Mouse (Mus musculus) heart, postnatal 25 days (tissue): Measurements from ENCODE around the gene Gpi1. TPM values are rescaled to one million over a fixed set of nuclear protein-coding genes. Genes with fewer than 3 reads are reported as not detected.
"Not testable (repeated sequence)": the region's sequence is repeated elsewhere in the genome, so short reads cannot be mapped to it uniquely, and the experiment has no call there.

Experiments
- DNase-seq: peaks from one replicate; pipeline ENCODE4 v3.0.0; 2022; ENCODE audit warnings: low spot score
- intact Hi-C: fragments of 180-260 bp; cut with DNase I; formaldehyde crosslinking; loops from one replicate; pipeline ENCODE4 v1.15.1; 2025
- total RNA-seq, 2 experiments: library from RNA; stranded (reverse); gene quantifications; 2 replicates each; pipeline ENCODE4 v1.2.3; 2021

The Gpi1 gene
- total RNA-seq, 2 experiments from 2014 or later = 547 to 566 TPM

DNA sequence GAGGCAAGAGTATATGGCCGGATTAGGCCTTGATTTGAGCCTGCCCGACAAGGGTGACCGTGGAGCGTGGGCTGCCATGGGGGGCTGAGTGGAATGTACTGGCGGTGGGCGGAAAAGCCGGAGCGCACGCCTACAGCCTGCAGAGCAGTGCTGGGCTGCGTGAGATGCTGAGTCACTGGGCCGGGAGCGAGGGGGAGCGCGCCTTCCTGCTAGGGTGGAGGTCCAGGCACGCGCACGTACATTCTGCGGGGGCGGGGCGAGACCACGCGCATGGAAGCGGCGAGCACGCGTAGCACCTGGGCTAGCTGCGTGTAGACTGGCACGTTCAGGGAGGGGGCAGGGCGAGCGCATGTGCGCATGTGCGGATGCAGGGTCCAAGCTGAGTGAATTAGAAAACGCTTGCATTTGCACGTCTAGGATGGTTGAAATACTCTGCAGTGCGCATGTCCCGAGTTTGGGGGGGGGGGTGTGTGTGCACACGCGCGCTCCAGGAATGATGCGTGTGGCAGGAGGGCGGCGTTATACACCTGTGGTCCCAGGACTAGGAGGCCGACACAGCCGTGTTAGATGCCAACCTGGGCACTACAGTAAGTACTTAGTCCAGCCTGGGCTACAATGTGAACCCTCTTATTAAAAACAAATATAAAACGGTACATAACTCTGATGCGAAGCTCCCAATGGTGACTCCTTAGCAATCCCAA, 3.9 kb upstream of the Gpi1 start:
- DNase-seq = peak; percentile 96
- intact Hi-C loops = loop anchor here (5.0 kb wide), 1 partner anchor 78 kb away; the partner anchor contains the start of gene 4931406P16Rik

DNA sequence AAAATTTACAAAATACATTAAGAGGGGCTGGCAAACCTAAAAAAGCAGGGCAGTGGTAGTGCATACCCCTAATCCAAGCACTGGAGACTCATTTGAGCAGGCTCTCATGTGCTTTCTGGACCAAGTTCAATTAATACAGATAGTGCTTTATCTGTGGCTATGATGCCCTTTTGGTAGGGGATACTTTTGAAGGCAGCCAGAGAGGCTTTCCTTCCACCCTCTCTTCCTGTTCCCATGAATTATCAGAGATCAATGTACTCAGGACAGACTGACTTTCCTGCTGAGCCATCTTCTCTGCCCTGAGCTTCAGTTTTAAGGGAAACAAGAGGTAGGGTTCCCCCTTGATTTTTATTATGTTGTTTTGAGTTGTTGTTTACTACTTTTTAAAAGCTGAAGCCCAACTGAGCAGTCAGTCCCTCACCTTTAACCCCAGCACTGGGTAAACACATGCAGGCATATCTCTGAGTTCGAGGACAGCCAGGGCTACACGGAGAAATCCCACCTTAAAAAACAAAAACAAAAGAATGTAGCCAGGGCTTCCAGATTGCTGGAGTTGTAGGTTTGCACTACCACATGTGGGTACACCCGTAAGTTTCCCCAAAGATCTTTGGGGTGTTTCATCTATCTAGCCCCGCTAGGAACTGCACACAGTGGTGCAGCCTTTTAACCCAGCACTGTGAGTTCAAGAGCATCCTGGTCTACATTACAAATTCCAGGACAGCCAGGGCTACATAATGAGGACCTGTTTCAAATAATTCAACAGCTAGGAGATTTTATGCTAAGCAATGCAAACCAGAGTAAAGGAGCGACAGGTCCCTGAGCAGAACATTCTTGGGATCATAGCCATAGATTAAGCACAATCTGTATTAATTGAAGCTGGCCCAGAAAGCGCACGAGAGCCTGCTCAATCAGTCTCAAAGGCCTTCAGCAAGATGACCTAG, 2.9 kb upstream of the Gpi1 start:
- intact Hi-C loops = loop anchor here (5.0 kb wide), 1 partner anchor 79 kb away; the partner anchor contains the start of gene 4931406P16Rik
- no peak for DNase-seq

DNA sequence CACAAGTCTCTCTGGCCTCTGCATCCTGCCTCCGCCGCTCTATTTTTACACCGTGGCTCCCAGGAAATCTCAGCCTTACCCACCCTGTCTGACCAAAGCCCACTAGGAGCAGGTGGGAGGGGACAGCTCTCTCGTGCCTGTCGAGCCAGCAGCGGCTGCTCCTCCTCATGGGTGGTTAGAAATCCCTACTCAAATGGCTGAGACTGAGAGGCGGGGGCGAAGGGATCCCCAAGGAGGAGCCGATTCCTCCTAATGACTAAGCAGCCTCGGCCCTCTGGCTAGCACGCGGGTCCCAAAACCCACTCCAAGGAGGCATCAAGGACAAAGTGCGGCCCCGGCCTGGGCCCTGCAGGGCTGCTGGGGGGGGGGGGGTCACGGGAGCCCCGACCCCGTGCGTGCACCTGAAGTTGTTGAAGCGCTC, 435 bp downstream of the Gpi1 start:
- peak; percentile 40 for DNase-seq
- intact Hi-C loops = loop anchor here (2.0 to 5.0 kb wide), 2 partner anchors 33 to 83 kb away; partner anchors contain the start of genes 4931406P16Rik and Pdcd2l

DNA sequence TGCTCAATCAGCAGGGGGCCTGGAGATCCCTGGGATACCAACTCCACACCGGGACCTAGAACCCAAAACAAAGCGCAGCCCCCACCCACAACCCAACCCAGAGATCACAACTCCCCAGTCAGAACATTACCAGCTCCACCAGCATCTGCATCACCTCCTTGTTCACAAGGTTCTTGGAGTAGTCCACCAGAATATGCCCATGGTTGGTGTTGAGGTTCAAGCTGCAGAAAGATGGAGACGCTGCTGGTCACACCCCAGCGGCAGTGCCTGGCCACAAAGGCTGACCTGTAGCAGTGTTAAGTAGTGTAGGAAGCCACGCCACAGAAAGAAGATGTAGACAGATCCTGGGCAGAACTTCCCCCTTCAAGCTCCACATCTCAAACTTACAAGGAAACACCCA, 983 bp downstream of the Gpi1 start:
- DNase-seq = no peak
- intact Hi-C loops = loop anchor here (2.0 kb wide), 1 partner anchor 32 kb away; the partner anchor contains the start of gene Pdcd2l

DNA sequence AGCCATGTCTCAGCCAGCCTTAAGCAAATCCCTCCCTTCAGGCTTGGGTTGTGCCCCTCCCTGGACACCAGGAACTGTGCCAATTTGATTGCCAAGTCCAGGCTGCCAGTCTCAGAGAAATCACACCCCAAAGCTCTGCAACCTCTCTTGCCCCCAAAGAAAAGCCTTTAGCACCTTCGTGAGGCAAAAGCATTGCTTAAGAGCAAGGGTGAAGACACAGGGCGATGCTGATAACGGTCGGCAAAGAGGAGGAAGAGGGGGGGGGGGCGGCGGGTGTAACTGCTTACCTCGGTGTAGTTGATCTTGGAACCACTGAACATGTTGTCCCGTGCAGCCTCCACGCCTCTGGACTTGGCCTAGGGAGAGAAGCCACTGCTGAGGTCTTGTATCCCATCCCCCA, 1.5 kb downstream of the Gpi1 start:
- intact Hi-C loops = loop anchor here (2.0 kb wide), 1 partner anchor 32 kb away; the partner anchor contains the start of gene Pdcd2l
- DNase-seq = no peak

DNA sequence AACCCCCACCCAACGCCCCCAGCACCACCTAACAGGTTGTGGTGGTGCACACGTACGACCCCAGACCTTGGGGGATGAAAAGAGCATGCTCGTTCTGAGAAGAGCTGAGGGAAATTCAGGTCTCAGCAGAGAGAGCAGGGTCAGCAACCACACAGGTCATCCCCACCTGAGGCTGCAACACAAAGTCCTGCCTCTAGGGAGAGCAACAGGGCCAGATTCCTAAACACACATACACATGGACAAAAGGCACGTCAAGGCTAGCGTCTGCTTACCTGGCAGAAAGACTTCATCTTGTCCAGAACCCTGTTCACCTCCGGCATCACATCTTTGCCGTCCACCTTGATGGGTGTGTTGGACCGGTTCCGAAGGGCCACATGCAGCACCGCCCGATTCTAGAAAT, 3.3 kb downstream of the Gpi1 start:
- DNase-seq = no peak
- intact Hi-C loops = no loop called here

DNA sequence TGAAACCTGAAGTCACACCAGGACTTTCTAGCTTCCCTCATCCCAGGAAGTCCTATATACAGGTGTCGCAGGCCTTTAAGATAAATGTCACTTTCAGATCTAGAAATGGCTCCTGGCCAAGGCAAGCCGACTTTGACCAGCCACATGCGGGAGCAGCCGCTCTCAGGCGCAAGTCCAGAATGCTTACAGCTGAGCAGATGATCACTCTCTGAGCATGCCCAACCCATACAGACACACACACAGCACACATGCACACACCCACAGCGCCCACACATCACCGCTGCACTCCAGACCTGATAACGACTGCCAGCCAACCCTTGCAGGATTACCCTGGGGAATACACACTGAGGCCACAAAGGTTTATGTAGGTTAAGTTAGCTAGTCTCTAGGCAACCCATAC, 4.0 kb downstream of the Gpi1 start:
- intact Hi-C loops = no loop called here
- no peak for DNase-seq

DNA sequence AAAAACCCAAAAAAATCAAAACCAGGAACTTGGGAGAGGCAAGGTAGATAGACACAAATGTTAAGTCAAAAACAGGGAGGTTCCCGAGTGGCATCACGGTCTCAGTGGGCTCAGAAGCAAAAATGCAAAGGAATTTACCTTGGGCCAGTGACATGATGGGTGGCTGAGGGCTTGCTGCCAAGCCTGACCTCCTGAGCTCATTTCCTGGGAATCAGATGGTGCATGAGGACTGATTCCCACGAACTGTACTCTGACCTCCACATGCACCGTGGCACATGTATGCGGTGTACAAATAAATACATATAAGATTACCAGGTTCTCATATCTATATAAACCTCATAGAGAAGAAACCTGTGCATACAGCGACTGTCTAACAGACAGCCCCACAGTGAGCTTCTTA, 5.8 kb downstream of the Gpi1 start:
- DNase-seq = no peak
- intact Hi-C loops = no loop called here

DNA sequence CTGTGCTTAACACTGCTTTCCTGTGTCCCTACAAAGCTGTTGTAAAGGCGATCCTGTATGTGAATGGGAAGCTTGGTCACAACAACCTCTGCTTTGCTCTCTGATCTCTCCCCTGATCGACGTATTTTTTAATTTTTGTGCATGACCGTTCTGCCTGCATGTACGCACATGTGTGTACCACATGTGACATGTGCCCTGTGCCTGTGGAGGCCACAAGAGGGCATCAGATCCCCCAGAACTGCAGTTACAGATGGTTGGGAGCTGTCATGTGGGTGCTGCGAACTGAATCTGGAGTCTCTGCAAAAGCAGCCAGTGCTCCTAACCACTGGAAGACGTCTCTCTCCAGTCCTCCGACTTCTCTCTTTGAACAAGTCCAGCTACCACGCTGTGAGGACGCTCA, 7.8 kb downstream of the Gpi1 start:
- intact Hi-C loops = no loop called here
- no peak for DNase-seq

DNA sequence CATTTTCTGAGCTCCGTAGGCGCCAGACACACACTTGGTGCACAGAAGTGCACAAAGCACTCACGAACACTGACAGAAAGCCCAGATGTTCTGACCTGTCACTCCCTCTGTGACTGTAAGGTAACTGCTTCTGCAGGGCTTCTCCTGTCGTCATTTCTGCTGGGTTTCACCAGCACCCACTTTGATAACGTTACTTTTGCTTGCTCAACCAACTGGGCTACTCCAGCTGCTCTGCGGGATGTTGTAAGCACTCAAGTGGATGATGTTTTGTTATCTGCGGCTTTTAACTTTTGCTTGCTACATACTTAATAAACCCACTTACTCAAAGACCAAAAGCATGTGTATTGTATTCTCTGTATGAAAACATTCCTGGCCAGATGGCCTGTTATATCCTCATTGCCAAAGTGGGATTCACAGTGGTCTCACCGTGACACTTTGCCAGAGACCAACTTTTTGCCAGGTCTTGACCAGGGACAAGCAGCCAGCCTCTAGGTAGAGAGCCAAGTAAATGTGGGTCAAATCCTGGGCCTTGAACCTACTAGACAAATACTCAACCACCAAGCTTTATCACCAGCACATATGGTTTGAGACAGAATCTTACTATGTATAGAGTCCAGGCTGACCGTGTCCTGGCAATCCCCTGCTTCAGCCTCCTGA, 8.4 kb downstream of the Gpi1 start:
- DNase-seq = no peak
- intact Hi-C loops = no loop called here

DNA sequence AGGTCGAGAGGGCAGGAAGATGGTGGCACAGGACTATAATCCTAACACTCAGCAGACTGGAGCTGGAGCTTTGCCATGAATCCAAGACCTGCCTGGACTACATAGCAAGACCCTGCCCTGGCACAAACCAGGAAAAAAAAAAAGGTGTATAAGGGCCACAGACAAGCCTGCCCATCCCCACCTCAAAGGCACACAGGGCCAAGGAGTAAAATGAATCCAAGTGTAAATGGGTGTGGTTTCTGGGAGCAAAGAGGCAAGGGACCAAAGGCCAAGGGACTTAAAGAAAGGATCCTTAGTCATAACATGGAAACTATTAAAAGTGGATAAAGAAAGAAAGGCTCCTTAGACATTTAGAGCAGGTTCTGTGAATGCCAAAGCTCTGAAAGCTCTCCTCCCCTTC, 11.6 kb downstream of the Gpi1 start:
- intact Hi-C loops = no loop called here
- DNase-seq = no peak

DNA sequence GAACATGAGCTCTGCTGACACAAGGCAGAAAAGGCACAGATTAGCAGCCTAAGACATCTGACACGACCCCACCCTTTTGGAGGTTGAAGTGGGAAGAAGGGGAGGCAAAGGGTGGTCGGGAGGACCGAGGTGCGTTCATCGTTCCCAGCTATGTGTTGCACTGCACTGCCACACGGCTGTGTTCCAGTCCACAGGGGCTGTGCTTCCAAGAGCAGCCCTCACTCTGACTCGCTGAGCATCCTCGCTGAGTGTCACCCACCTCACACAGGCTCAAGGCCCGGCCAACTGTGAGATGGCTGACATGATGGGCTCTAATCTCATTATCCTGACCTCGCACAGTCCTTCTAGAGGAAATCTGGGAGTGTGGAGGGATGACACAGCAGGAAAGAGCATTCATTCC, 13.7 kb downstream of the Gpi1 start:
- no peak for DNase-seq
- intact Hi-C loops = no loop called here

DNA sequence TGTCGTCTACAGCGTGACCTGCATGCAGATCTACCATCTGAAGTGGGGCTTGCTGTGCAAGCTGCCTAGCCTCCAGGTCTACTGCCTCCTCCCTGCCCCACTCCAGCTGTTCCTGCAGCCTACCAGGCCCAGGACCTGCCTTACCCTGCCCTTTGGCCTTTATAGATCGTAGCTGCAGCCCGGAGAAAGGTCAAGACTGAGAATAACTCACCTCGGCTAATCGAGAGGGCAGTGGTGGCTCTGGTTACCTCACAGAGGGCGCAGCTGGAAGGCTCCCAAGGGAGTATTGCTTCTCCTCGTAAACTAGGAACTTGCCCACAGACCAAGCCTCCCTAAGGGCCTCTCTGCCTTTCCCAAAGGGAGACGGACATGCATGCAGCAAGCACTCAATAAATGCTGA, 14.7 kb downstream of the Gpi1 start:
- intact Hi-C loops = no loop called here
- DNase-seq = no peak

DNA sequence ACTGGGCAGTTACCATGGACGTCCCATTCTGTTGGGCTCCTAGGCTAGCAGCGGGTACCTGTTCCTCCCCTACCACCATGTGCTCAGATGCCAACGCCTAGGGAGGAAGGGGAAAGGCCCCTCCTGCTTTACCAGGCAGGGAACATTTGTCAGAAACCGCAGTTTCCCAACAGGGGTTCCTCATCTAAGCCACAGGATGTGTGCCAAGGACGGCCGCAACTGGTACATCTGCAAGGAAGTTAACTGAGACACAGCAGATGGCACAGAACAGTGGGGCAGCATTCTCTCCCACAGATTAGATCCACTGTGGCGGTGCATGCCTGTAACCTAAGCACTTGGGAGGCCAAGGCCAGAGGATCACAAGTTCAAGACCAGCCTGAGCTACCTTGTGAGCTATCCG, 15.5 kb downstream of the Gpi1 start:
- DNase-seq = no peak
- intact Hi-C loops = no loop called here

DNA sequence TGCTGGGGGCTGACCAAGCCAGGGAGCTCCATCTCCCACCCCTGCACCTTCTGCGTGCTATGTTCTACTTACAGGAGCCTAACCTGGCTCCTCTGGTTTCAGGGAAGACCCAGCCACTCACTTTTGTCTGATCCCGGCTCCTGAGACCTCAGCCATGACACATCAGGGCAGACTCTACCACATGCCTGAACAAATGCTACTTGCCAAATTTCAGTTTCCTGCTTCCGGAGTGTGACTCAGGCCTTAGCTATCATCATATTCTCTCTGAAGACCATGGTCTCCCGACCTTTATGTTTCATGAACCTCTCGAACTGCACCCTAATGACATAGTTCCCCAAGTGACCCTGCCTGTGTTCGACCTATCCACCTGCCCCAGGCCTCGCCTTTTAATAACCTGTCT, 16.9 kb downstream of the Gpi1 start:
- DNase-seq = no peak
- intact Hi-C loops = no loop called here

DNA sequence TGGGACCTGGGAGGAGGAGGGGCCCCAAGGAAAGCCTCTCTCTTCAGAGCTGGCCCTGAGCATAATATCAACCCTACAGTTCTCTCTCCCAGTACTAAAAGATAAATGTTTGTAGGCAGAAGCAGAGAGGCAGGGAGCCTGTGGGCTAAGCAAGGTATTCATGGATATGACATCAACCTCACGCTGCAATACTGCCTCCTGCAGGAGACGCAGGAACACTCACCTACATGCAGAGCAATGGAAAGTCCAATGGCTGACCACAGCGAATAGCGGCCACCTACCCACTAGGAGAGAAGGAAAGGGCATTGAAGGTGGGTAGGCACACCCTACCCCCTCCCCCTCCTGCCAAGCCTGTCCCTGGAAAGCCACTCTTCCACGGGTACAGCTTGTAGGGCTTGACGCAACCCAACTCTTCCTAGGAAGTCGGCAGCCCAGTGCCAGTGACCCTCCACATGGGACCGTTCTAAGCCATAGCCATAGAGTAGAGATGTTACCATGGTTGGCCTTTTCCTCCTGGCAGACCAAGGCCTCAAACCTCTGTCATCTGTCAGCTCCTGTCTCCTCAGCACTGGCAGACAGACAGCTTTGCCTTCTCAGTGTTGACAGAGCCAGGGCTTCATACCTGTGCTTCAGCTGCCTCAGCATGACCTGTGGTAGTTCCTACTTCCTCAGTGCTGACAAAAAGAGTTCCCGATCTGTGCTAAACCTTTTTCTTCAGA, 21.9 kb downstream of the Gpi1 start:
- intact Hi-C loops = no loop called here
- no peak for DNase-seq

DNA sequence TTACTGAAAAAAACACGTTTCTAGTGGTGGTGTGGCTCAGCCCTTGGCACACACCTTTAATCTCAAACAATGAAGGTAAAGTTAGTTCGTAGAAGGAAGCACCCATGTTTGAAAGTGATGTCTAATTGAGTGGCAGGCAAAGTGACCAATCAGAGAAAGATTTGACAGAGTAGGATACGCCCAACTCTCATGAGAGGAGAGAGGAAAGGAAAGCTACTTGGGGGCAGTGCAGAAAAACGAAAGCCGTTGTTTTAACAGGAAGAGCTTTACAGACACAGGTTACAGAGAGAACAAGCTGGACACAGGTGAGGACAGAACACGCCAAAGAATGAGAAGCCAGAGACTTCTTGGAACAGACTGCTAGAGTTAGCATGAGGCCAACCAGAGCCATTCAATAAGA, 23.8 kb downstream of the Gpi1 start:
- no peak for DNase-seq
- intact Hi-C loops = no loop called here

DNA sequence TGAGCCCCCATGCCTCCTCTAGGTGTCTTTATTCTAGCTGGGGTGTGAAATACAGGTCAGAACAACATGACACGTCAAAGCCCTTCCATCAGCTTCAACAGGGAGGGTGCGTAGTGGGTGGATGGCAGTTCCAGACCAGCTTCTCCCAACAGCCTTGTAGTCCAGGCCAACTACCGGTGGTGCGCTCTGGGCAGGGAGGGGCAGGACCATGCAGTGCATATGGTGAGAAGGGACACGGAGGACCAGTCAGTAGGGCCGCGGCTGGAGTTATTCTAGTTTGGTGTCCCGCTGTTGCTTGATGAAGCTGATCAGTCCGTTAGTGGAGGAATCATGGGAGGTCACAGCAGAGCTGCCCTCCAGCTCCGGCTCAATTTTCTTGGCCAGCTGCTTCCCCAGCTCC, 28.0 kb downstream of the Gpi1 start:
- DNase-seq, intact Hi-C loops: not testable (repeated sequence)

DNA sequence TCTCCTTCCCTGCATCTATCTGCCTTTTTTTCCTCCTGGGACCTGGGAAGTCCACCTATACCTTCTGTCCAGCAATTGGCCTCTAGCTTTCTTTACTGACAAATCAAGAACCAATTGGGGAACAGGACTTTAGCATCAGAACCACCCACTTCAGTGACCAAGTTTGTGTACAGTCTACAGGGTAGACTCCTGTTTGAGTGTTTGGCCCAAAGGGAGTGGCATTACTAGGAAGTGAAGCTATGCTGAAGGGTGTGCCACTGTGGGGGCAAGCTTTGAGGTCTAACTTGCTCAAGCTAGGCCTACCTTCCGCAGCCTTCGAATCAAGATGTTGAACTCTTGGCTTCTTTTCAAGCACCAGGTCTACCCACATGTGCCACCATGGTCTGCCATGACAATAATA, 29.3 kb downstream of the Gpi1 start:
- intact Hi-C loops = no loop called here
- no peak for DNase-seq

DNA sequence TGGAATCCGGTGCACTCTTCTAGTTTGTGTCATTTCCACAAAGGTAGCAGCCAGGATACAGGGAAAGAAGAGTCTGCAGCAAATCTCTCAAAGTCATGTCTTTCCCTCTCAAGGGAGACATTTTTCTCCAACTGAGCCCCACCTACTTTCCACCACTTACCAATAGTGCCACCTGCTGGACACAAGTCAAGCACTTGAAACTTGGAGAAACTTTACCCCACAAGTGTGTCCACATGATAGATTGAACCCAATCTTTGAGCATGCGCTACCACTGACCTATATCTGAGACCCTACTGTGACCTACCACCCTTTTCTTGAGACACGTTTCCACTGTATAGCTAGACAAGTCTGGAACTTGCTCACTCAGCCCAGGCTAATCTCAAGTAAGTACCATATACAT, 31.8 kb downstream of the Gpi1 start:
- no peak for DNase-seq
- intact Hi-C loops = loop anchor here (10.0 kb wide), 2 partner anchors 214 to 404 kb away; no protein-coding TSS in a partner anchor
